Comparison of ENCODE assay signal across 17 mouse cellular contexts in the genomic region with DNA sequence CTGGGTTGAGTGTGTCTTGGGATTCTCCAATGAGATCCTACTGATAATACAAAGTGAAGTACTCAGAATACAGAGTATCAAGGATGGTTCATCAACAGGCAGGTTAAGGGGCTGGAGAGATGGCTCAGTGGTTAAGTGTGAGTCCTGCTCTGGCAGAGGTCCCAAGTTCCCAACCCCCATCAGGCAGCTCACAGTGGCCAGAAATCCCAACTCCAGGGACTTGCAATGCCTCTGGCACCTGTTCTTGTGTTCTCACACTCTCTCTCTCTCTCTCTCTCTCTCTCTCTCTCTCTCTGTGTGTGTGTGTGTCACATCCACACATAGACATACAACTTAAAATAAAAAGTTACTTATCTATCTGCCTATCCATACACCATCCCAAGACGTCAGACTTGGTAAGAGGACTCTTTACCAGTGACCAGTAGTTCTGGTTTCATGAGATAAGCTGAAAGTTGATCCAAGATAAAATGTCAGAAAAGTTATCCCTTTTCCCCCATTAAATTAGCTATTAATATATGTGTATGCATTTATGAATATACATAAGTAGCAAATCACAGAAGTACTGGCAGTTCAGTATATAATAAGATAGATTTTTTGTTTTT. TPM values are rescaled to one million over a fixed set of nuclear protein-coding genes. Genes with fewer than 3 reads are reported as not detected.
DNase-seq lines count a peak whose midpoint lies in the region; ATAC-seq and TF ChIP-seq lines count a peak whose summit lies in the region.
"Had no signal": no experiment of that assay in that cellular context is flagged by ENCODE, and none has a peak within 500 bp of the region (broad histone marks: within the 10 kb centered on the region; RNA-seq: fewer than 3 reads in every experiment).

No protein-coding gene starts in this region.

- H3K27ac ChIP-seq in lung, embryonic 15.5 days: peak overlapping the region; percentile 31; the same call in 1 of the 2 replicates
- H3K27ac ChIP-seq in liver, embryonic 13.5 days: peak overlapping the region; percentile 68
- H3K27ac ChIP-seq: hindbrain, embryonic 10.5 days; intestine, embryonic 15.5 days; limb, embryonic 12.5 days; midbrain, embryonic 12.5 days had no signal

- no peak overlapping the region for H3K9ac ChIP-seq in lung, embryonic 15.5 days
- H3K9ac ChIP-seq in liver, embryonic 13.5 days: 0 out of 2 replicates have a peak overlapping the region, but pooled peaks have one; percentile 22
- H3K9ac ChIP-seq: heart, embryonic 12.5 days; intestine, embryonic 15.5 days; limb, embryonic 12.5 days; midbrain, embryonic 12.5 days had no signal

- H3K27me3 ChIP-seq in lung, embryonic 15.5 days: no peaks in the 10 kb centered on the region
- no peaks in the 10 kb centered on the region for H3K27me3 ChIP-seq in liver, embryonic 13.5 days
- H3K27me3 ChIP-seq: heart, embryonic 12.5 days; intestine, embryonic 15.5 days; limb, embryonic 12.5 days; midbrain, embryonic 12.5 days had no signal

- peak; percentile 35; the same call in 1 of the 2 replicates for ATAC-seq in lung, embryonic 15.5 days (ENCODE audit: borderline replicate concordance, extremely low read depth, low FRiP score, low TSS enrichment)
- ATAC-seq in liver, embryonic 13.5 days (ENCODE audit: low read depth): peak; percentile 68
- ATAC-seq: intestine, embryonic 15.5 days had no signal

- H3K4me3 ChIP-seq in lung, embryonic 15.5 days: no peak overlapping the region
- H3K4me3 ChIP-seq in lung, adult 2 months (replicated peaks; ENCODE audit: extremely low read depth, low read depth, low read length): no peak overlapping the region
- no peak overlapping the region for H3K4me3 ChIP-seq in liver, embryonic 13.5 days (replicated peaks)
- H3K4me3 ChIP-seq: erythroblast, embryonic 14.5 days; heart, embryonic 12.5 days; hindbrain, embryonic 10.5 days; intestine, embryonic 15.5 days; limb, embryonic 12.5 days; midbrain, embryonic 12.5 days had no signal

- H3K4me2 ChIP-seq in lung, embryonic 15.5 days: no peak overlapping the region
- H3K4me2 ChIP-seq in liver, embryonic 13.5 days: no peak overlapping the region
- H3K4me2 ChIP-seq: heart, embryonic 12.5 days; intestine, embryonic 15.5 days; limb, embryonic 12.5 days; midbrain, embryonic 12.5 days had no signal

- TF ChIP-seq POLR2A in lung, adult 2 months (IDR thresholded peaks at IDR 0.05; ENCODE audit: borderline replicate concordance, extremely low read depth, low read depth, low read length): no peak

- no peaks in the 10 kb centered on the region for H3K9me3 ChIP-seq in lung, embryonic 15.5 days
- no peaks in the 10 kb centered on the region for H3K9me3 ChIP-seq in liver, embryonic 13.5 days (replicated peaks)
- H3K9me3 ChIP-seq: heart, embryonic 12.5 days; hindbrain, embryonic 10.5 days; intestine, embryonic 15.5 days; limb, embryonic 12.5 days; midbrain, embryonic 12.5 days had no signal

- H3K36me3 ChIP-seq in lung, embryonic 15.5 days: peaks cover 19% of the 10 kb centered on the region
- peaks cover 65% of the 10 kb centered on the region for H3K36me3 ChIP-seq in liver, embryonic 13.5 days

- TF ChIP-seq CTCF in lung, adult 2 months (IDR thresholded peaks at IDR 0.05; ENCODE audit: insufficient read depth, low read length): no peak

- no peaks in the 10 kb centered on the region for H3K4me1 ChIP-seq in lung, embryonic 15.5 days
- peaks cover 7% of the 10 kb centered on the region for H3K4me1 ChIP-seq in lung, adult 2 months (ENCODE audit: control insufficient read depth, insufficient read depth, low read length)
- H3K4me1 ChIP-seq in liver, embryonic 13.5 days (replicated peaks): peaks cover 37% of the 10 kb centered on the region
- H3K4me1 ChIP-seq: intestine, embryonic 15.5 days; limb, embryonic 12.5 days; midbrain, embryonic 12.5 days had no signal

- no peak for DNase-seq in lung, adult 2 months
- peak; percentile 40 for DNase-seq in kidney, adult 9 months
- no peak for DNase-seq in liver, embryonic 13.5 days
- no peak for DNase-seq in ovary, postnatal 36 days (ENCODE audit: low spot score)
- no peak for DNase-seq in cerebellum, adult 11 months
- no peak for DNase-seq in layer of hippocampus, adult 8-10 months (ENCODE audit: low spot score in 2 of 2)
- DNase-seq: cerebellum, adult 18-20 months; embryo, embryonic 11 days; right cerebral cortex, postnatal 4 days had no signal

- 47% methylated on average over 1 of the region's 1 CpGs for WGBS in lung, embryonic 15.5 days
- 53% methylated on average over 1 of the region's 1 CpGs for WGBS in lung, adult 2 months
- 14% methylated on average over 1 of the region's 1 CpGs for WGBS in liver, embryonic 13.5 days (ENCODE audit: insufficient replicate concordance)

RNA-seq across cellular contexts. Expression of a gene that starts 16.4 kb away (rescaled TPM):
- 2.6 and 2.8 TPM in 2 replicates for polyA plus RNA-seq in lung, embryonic 15.5 days (2015; fragmentation: Nextera tagmentation; extraction: Ambion mirVana)
- not detected in 2 replicates for polyA plus RNA-seq in lung, adult 2 months (2012; rRNA removed)
- polyA plus RNA-seq in liver, embryonic 13.5 days (2015; fragmentation: Nextera tagmentation; extraction: Ambion mirVana): 0.99 and 1.3 TPM in 2 replicates
- total RNA-seq in layer of hippocampus, adult 8-10 months (2022): under 1 TPM in 1 of 4 experiments, not detected in 3; 0.53 TPM
- polyA plus RNA-seq: erythroblast, embryonic 14.5 days had no signal

RNA-seq across cellular contexts. Expression of a gene that starts 17.1 kb away (rescaled TPM):
- 58.4 and 62.4 TPM in 2 replicates for polyA plus RNA-seq in lung, embryonic 15.5 days (2015; fragmentation: Nextera tagmentation; extraction: Ambion mirVana)
- 11.4 and 19.3 TPM in 2 replicates for polyA plus RNA-seq in lung, adult 2 months (2012; rRNA removed)
- 50.2 and 61.5 TPM in 2 replicates for polyA plus RNA-seq in liver, embryonic 13.5 days (2015; fragmentation: Nextera tagmentation; extraction: Ambion mirVana)
- total RNA-seq in layer of hippocampus, adult 8-10 months (2022): 10 to 100 TPM; 42.1 to 51.9 (median 47.6) TPM

RNA-seq across cellular contexts. Expression of a gene that starts 21.0 kb away (rescaled TPM):
- polyA plus RNA-seq in lung, embryonic 15.5 days (2015; fragmentation: Nextera tagmentation; extraction: Ambion mirVana): not detected in 2 replicates
- 0.10 and 0.11 TPM in 2 replicates for polyA plus RNA-seq in lung, adult 2 months (2012; rRNA removed)
- polyA plus RNA-seq in liver, embryonic 13.5 days (2015; fragmentation: Nextera tagmentation; extraction: Ambion mirVana): 0.06 TPM in 1 of 2 replicates, not detected in the other
- total RNA-seq in layer of hippocampus, adult 8-10 months (2022): under 1 TPM; 0.28 to 0.81 (median 0.60) TPM
- polyA plus RNA-seq: erythroblast, embryonic 14.5 days; heart, embryonic 12.5 days; hindbrain, embryonic 10.5 days; limb, embryonic 12.5 days; midbrain, embryonic 12.5 days; stomach, embryonic 16.5 days had no signal

RNA-seq across cellular contexts. Expression of a gene that starts 23.8 kb away (rescaled TPM):
- not detected in 2 replicates for polyA plus RNA-seq in lung, embryonic 15.5 days (2015; fragmentation: Nextera tagmentation; extraction: Ambion mirVana)
- not detected in 2 replicates for polyA plus RNA-seq in lung, adult 2 months (2012; rRNA removed)
- polyA plus RNA-seq in liver, embryonic 13.5 days (2015; fragmentation: Nextera tagmentation; extraction: Ambion mirVana): not detected in 2 replicates
- not detected for total RNA-seq in layer of hippocampus, adult 8-10 months (2022)
- polyA plus RNA-seq: erythroblast, embryonic 14.5 days; heart, embryonic 12.5 days; hindbrain, embryonic 10.5 days; intestine, embryonic 15.5 days; limb, embryonic 12.5 days; midbrain, embryonic 12.5 days; stomach, embryonic 16.5 days had no signal

RNA-seq across cellular contexts. Expression of a gene that starts 25.1 kb away (rescaled TPM):
- polyA plus RNA-seq in lung, embryonic 15.5 days (2015; fragmentation: Nextera tagmentation; extraction: Ambion mirVana): 5.5 and 6.0 TPM in 2 replicates
- 1.9 and 5.8 TPM in 2 replicates for polyA plus RNA-seq in lung, adult 2 months (2012; rRNA removed)
- 13.1 and 13.3 TPM in 2 replicates for polyA plus RNA-seq in liver, embryonic 13.5 days (2015; fragmentation: Nextera tagmentation; extraction: Ambion mirVana)
- total RNA-seq in layer of hippocampus, adult 8-10 months (2022): 1 to 10 TPM in 2 of 4 experiments, under 1 TPM in 1, not detected in 1; 0.85 to 2.1 (median 1.6) TPM
